In genomic region chr3:95276428-95276934, GRCm38 (mm10) we compare ENCODE assay signal across 17 mouse cellular contexts. TPM values are rescaled to one million over a fixed set of nuclear protein-coding genes. Genes with fewer than 3 reads are reported as not detected.
DNase-seq lines count a peak whose midpoint lies in the region; ATAC-seq and TF ChIP-seq lines count a peak whose summit lies in the region.
"Had no signal": no experiment of that assay in that cellular context is flagged by ENCODE, and none has a peak within 500 bp of the region (broad histone marks: within the 10 kb centered on the region; RNA-seq: fewer than 3 reads in every experiment).

No protein-coding gene starts in this region.

- no peaks in the 10 kb centered on the region for H3K27me3 ChIP-seq in heart, embryonic 12.5 days (replicated peaks)
- H3K27me3 ChIP-seq in liver, embryonic 14.5 days (ENCODE audit: control insufficient read depth, insufficient read depth, low read length): no peaks in the 10 kb centered on the region
- H3K27me3 ChIP-seq in midbrain, embryonic 16.5 days (ENCODE audit: control insufficient read depth, insufficient read depth, low read depth, low read length): no peaks in the 10 kb centered on the region
- H3K27me3 ChIP-seq: lung, embryonic 15.5 days; neural tube, embryonic 15.5 days had no signal

- no peak for ATAC-seq in heart, embryonic 12.5 days (ENCODE audit: insufficient number of reproducible peaks, low FRiP score)
- ATAC-seq in liver, embryonic 14.5 days (ENCODE audit: insufficient read depth): no peak
- ATAC-seq in midbrain, embryonic 16.5 days: no peak
- ATAC-seq: forebrain, postnatal 0 days had no signal

- H3K4me3 ChIP-seq in heart, embryonic 12.5 days: no peak overlapping the region
- no peak overlapping the region for H3K4me3 ChIP-seq in liver, embryonic 14.5 days (ENCODE audit: insufficient read depth in 1 of 2, low read depth in 2 of 2, low read length in 2 of 2)
- no peak overlapping the region for H3K4me3 ChIP-seq in midbrain, embryonic 16.5 days (ENCODE audit: low read depth, low read length)
- H3K4me3 ChIP-seq: limb, embryonic 10.5 days; lung, embryonic 15.5 days; neural tube, embryonic 15.5 days had no signal

- peaks cover 48% of the 10 kb centered on the region for H3K4me1 ChIP-seq in heart, embryonic 12.5 days (replicated peaks)
- H3K4me1 ChIP-seq in liver, embryonic 14.5 days (replicated peaks; ENCODE audit: control insufficient read depth in 2 of 2, insufficient read depth in 2 of 2, low read length in 1 of 2): peaks cover 17 to 29% of the 10 kb centered on the region in 2 experiments
- peaks cover 5% of the 10 kb centered on the region for H3K4me1 ChIP-seq in midbrain, embryonic 16.5 days (ENCODE audit: control insufficient read depth, insufficient read depth, low read length)

- TF ChIP-seq CTCF in liver, embryonic 14.5 days (IDR thresholded peaks at IDR 0.05; ENCODE audit: low read depth): no peak

- no peak overlapping the region for H3K4me2 ChIP-seq in heart, embryonic 12.5 days
- H3K4me2 ChIP-seq in liver, embryonic 14.5 days (ENCODE audit: low read depth): no peak overlapping the region
- no peak overlapping the region for H3K4me2 ChIP-seq in midbrain, embryonic 16.5 days (ENCODE audit: low read length)
- H3K4me2 ChIP-seq: lung, embryonic 15.5 days; neural tube, embryonic 15.5 days had no signal

- no peaks in the 10 kb centered on the region for H3K9me3 ChIP-seq in heart, embryonic 12.5 days (replicated peaks)
- no peaks in the 10 kb centered on the region for H3K9me3 ChIP-seq in liver, embryonic 14.5 days (ENCODE audit: control insufficient read depth, low read length)
- H3K9me3 ChIP-seq in midbrain, embryonic 16.5 days (replicated peaks; ENCODE audit: control insufficient read depth, low read length, poor library complexity, severe bottlenecking): no peaks in the 10 kb centered on the region
- H3K9me3 ChIP-seq: G1E; limb, embryonic 10.5 days; lung, embryonic 15.5 days; neural tube, embryonic 15.5 days had no signal

- no peak overlapping the region for H3K9ac ChIP-seq in heart, embryonic 12.5 days
- H3K9ac ChIP-seq in liver, embryonic 14.5 days (replicated peaks): no peak overlapping the region
- no peak overlapping the region for H3K9ac ChIP-seq in midbrain, embryonic 16.5 days (ENCODE audit: low read depth, low read length)
- H3K9ac ChIP-seq: forebrain, postnatal 0 days; lung, embryonic 15.5 days; neural tube, embryonic 15.5 days had no signal

- no peak for TF ChIP-seq EP300 in liver, embryonic 14.5 days (IDR thresholded peaks at IDR 0.05; ENCODE audit: low read depth)

- WGBS in heart, embryonic 12.5 days: 72% methylated on average over 5 of the region's 5 CpGs
- 40% methylated on average over 5 of the region's 5 CpGs for WGBS in liver, embryonic 14.5 days (ENCODE audit: insufficient replicate concordance)
- WGBS in midbrain, embryonic 16.5 days: 85% methylated on average over 5 of the region's 5 CpGs

- no peak for DNase-seq in heart, adult 8-10 months (ENCODE audit: low spot score)
- DNase-seq in thymus, postnatal 0 days (ENCODE audit: low spot score): peak; percentile 35
- DNase-seq in thymus, postnatal 10 days (ENCODE audit: low spot score in 2 of 2): no peak
- DNase-seq in liver, embryonic 14.5 days (ENCODE audit: low read depth in 3 of 3, low spot score in 3 of 3): no peak
- DNase-seq in retina, embryonic 14.5 days (ENCODE audit: low spot score): no peak
- DNase-seq: forebrain, postnatal 0 days; gastrocnemius, postnatal 14 days; heart, postnatal 36 days; kidney, adult 8-10 months; thymus, postnatal 25 days had no signal

- H3K27ac ChIP-seq in heart, embryonic 12.5 days (ENCODE audit: poor library complexity, severe bottlenecking): peak overlapping the region; percentile 32; the same call in 1 of the 2 replicates
- H3K27ac ChIP-seq in liver, embryonic 14.5 days: peak overlapping the region; percentile 30
- H3K27ac ChIP-seq in midbrain, embryonic 16.5 days (ENCODE audit: low read length): no peak overlapping the region
- H3K27ac ChIP-seq: limb, embryonic 10.5 days; lung, embryonic 15.5 days; neural tube, embryonic 15.5 days had no signal

- H3K36me3 ChIP-seq in heart, embryonic 12.5 days: peaks cover 12% of the 10 kb centered on the region
- no peaks in the 10 kb centered on the region for H3K36me3 ChIP-seq in liver, embryonic 14.5 days (replicated peaks; ENCODE audit: control insufficient read depth, insufficient read depth, low read depth)
- H3K36me3 ChIP-seq in midbrain, embryonic 16.5 days (ENCODE audit: control insufficient read depth, insufficient read depth, low read length): 0 out of 2 replicates have a peak, but pooled peaks cover 2% of the 10 kb centered on the region
- H3K36me3 ChIP-seq: lung, embryonic 15.5 days; neural tube, embryonic 15.5 days had no signal

RNA-seq across cellular contexts. Expression of gene Mindy1, which starts 4.7 kb away (rescaled TPM):
- 26.9 and 29.7 TPM in 2 replicates for polyA plus RNA-seq in heart, embryonic 12.5 days (2016; fragmentation: Nextera tagmentation; extraction: Ambion mirVana)
- 10 to 100 TPM; 19.5 to 23.8 (median 21.3) TPM for total RNA-seq in heart, adult 8-10 months (2022)
- polyA plus RNA-seq in thymus, postnatal 0 days (2015; fragmentation: Nextera tagmentation; extraction: Ambion mirVana): 20.1 and 22.8 TPM in 2 replicates
- polyA plus RNA-seq in liver, embryonic 14.5 days (2012; rRNA removed): 13.2 and 13.6 TPM in 2 replicates
- 16.1 and 16.8 TPM in 2 replicates for polyA plus RNA-seq in liver, embryonic 14.5 days (2014; fragmentation: Nextera tagmentation; extraction: Ambion mirVana)
- polyA plus RNA-seq in midbrain, embryonic 16.5 days (2015; fragmentation: Nextera tagmentation; extraction: Ambion mirVana): 42.3 and 42.5 TPM in 2 replicates

RNA-seq across cellular contexts. Expression of gene Prune1, which starts 5.4 kb away (rescaled TPM):
- 29.5 and 31.7 TPM in 2 replicates for polyA plus RNA-seq in heart, embryonic 12.5 days (2016; fragmentation: Nextera tagmentation; extraction: Ambion mirVana)
- total RNA-seq in heart, adult 8-10 months (2022): 10 to 100 TPM; 26.3 to 27.9 (median 27.2) TPM
- polyA plus RNA-seq in thymus, postnatal 0 days (2015; fragmentation: Nextera tagmentation; extraction: Ambion mirVana): 9.0 and 10.1 TPM in 2 replicates
- 8.0 TPM in 2 replicates for polyA plus RNA-seq in liver, embryonic 14.5 days (2012; rRNA removed)
- 6.8 and 7.3 TPM in 2 replicates for polyA plus RNA-seq in liver, embryonic 14.5 days (2014; fragmentation: Nextera tagmentation; extraction: Ambion mirVana)
- 81.4 and 84.3 TPM in 2 replicates for polyA plus RNA-seq in midbrain, embryonic 16.5 days (2015; fragmentation: Nextera tagmentation; extraction: Ambion mirVana)

RNA-seq across cellular contexts. Expression of gene Bnipl, which starts 25.5 kb away (rescaled TPM):
- not detected in 2 replicates for polyA plus RNA-seq in heart, embryonic 12.5 days (2016; fragmentation: Nextera tagmentation; extraction: Ambion mirVana)
- total RNA-seq in heart, adult 8-10 months (2022): not detected
- polyA plus RNA-seq in thymus, postnatal 0 days (2015; fragmentation: Nextera tagmentation; extraction: Ambion mirVana): 0.35 and 0.40 TPM in 2 replicates
- polyA plus RNA-seq in liver, embryonic 14.5 days (2012; rRNA removed): 0.04 TPM in 2 replicates
- polyA plus RNA-seq in liver, embryonic 14.5 days (2014; fragmentation: Nextera tagmentation; extraction: Ambion mirVana): 0.16 TPM in 1 of 2 replicates, not detected in the other
- polyA plus RNA-seq in midbrain, embryonic 16.5 days (2015; fragmentation: Nextera tagmentation; extraction: Ambion mirVana): 0.30 TPM in 1 of 2 replicates, not detected in the other
- total RNA-seq: G1E; gastrocnemius, postnatal 14 days; heart, postnatal 36 days had no signal
- polyA plus RNA-seq: forebrain, postnatal 0 days had no signal

RNA-seq across cellular contexts. Expression of gene Anxa9, which starts 30.5 kb away (rescaled TPM):
- polyA plus RNA-seq in heart, embryonic 12.5 days (2016; fragmentation: Nextera tagmentation; extraction: Ambion mirVana): 1.2 and 1.7 TPM in 2 replicates
- total RNA-seq in heart, adult 8-10 months (2022): 1 to 10 TPM in 1 of 4 experiments, under 1 TPM in 2, not detected in 1; 0.52 to 1.5 (median 0.66) TPM
- polyA plus RNA-seq in thymus, postnatal 0 days (2015; fragmentation: Nextera tagmentation; extraction: Ambion mirVana): 0.50 and 0.73 TPM in 2 replicates
- 2.5 and 2.6 TPM in 2 replicates for polyA plus RNA-seq in liver, embryonic 14.5 days (2012; rRNA removed)
- polyA plus RNA-seq in liver, embryonic 14.5 days (2014; fragmentation: Nextera tagmentation; extraction: Ambion mirVana): 2.8 and 3.8 TPM in 2 replicates
- polyA plus RNA-seq in midbrain, embryonic 16.5 days (2015; fragmentation: Nextera tagmentation; extraction: Ambion mirVana): 0.23 and 0.34 TPM in 2 replicates

RNA-seq across cellular contexts. Expression of gene Gm128, which starts 35.1 kb away (rescaled TPM):
- polyA plus RNA-seq in heart, embryonic 12.5 days (2016; fragmentation: Nextera tagmentation; extraction: Ambion mirVana): 0.53 and 0.64 TPM in 2 replicates
- total RNA-seq in heart, adult 8-10 months (2022): not detected
- polyA plus RNA-seq in thymus, postnatal 0 days (2015; fragmentation: Nextera tagmentation; extraction: Ambion mirVana): 0.32 and 0.39 TPM in 2 replicates
- 0.12 and 0.19 TPM in 2 replicates for polyA plus RNA-seq in liver, embryonic 14.5 days (2012; rRNA removed)
- polyA plus RNA-seq in liver, embryonic 14.5 days (2014; fragmentation: Nextera tagmentation; extraction: Ambion mirVana): 0.14 and 0.19 TPM in 2 replicates
- 0.21 and 0.24 TPM in 2 replicates for polyA plus RNA-seq in midbrain, embryonic 16.5 days (2015; fragmentation: Nextera tagmentation; extraction: Ambion mirVana)
- total RNA-seq: G1E; heart, postnatal 36 days had no signal
- polyA plus RNA-seq: embryonic facial prominence, embryonic 11.5 days; G1E had no signal
